Mouse (Mus musculus) forebrain, embryonic 11.5 days (tissue): Measurements from ENCODE around the gene Ldb3. TPM values are rescaled to one million over a fixed set of nuclear protein-coding genes. Genes with fewer than 3 reads are reported as not detected.

ENCODE experiments used
- ATAC-seq: fragments of 200-750 bp; cut with Nextera tagmentation; replicated peaks from 2 replicates; pipeline ENCODE4 v1.8.0; 2017; ENCODE audit warnings: moderate TSS enrichment; ENCODE audit not compliant: low FRiP score
- DNase-seq: peaks from one replicate; pipeline ENCODE4 v3.0.0-alpha.2; 2017; ENCODE audit warnings: low spot score
- H3K27ac ChIP-seq: fragments of 300-500 bp; sonication (generic); 2 replicates; pipeline ENCODE4 v1.5.1; 2014; ENCODE audit warnings: low read depth, low read length
- H3K27me3 ChIP-seq: fragments of 300-500 bp; sonication (generic); 2 replicates; pipeline ENCODE4 v1.6.1; 2014; ENCODE audit warnings: mild to moderate bottlenecking, low read length, mixed read lengths; ENCODE audit not compliant: control insufficient read depth, insufficient read depth
- H3K36me3 ChIP-seq: fragments of 300-500 bp; sonication (generic); 2 replicates; pipeline ENCODE4 v1.6.1; 2014; ENCODE audit warnings: mild to moderate bottlenecking, low read length, moderate library complexity, mixed read lengths; ENCODE audit not compliant: control insufficient read depth, insufficient read depth
- H3K4me1 ChIP-seq: fragments of 300-500 bp; sonication (generic); replicated peaks from 2 replicates; pipeline ENCODE4 v1.6.1; 2014; ENCODE audit warnings: low read length, mixed read lengths; ENCODE audit not compliant: control insufficient read depth, insufficient read depth
- H3K4me2 ChIP-seq: fragments of 300-500 bp; sonication (generic); 2 replicates; pipeline ENCODE4 v1.6.1; 2014; ENCODE audit warnings: low read depth, mild to moderate bottlenecking, low read length, moderate library complexity, mixed read lengths; ENCODE audit not compliant: severe bottlenecking
- H3K4me3 ChIP-seq: fragments of 300-500 bp; sonication (generic); 2 replicates; pipeline ENCODE4 v1.5.1; 2014; ENCODE audit warnings: low read depth, low read length
- H3K9ac ChIP-seq: fragments of 300-500 bp; sonication (generic); 2 replicates; pipeline ENCODE4 v1.6.1; 2014; ENCODE audit warnings: low read length
- H3K9me3 ChIP-seq: fragments of 300-500 bp; sonication (generic); 2 replicates; pipeline ENCODE4 v1.6.1; 2016; ENCODE audit warnings: low read length, mixed read lengths; ENCODE audit not compliant: control insufficient read depth
- WGBS: fragments of 180-500 bp; shearing (Covaris S2); extraction: QIAGEN DNeasy Blood & Tissue Kit; methylation state at CpG from one replicate; pipeline ENCODE4 v1.1.7; 2014; 5-methylcytosine and 5-hydroxymethylcytosine counted together
- polyA plus RNA-seq: library from polyadenylated mRNA; unstranded; fragments of >200 nt; fragmentation: Nextera tagmentation; extraction: Ambion mirVana; gene quantifications from 2 replicates; pipeline ENCODE4 v1.2.1, GENCODE M21; 2014

The Ldb3 gene
- not detected in 2 replicates for polyA plus RNA-seq

- Histone ChIP-seq H3K4me2 (no peak within 1 kb of the TSS), H3K9ac (no peak within 1 kb of the TSS), H3K36me3 (no peaks in the 10 kb centered on the region), H3K27ac (no peak within 1 kb of the TSS), H3K4me1 (no peaks in the 10 kb centered on the region), H3K4me3 (no peak within 1 kb of the TSS), H3K27me3 (no peaks in the 10 kb centered on the region), H3K9me3 (no peaks in the 10 kb centered on the region)
- no peak for ATAC-seq
- WGBS: 75% methylated on average over 8 of the region's 8 CpGs
- no peak for DNase-seq
Measured at GRCm38 (mm10) chr14:34588498-34588897, at the start of gene Ldb3. TSS of gene Ldb3 (minus strand) at chr14:34588682.

GRCm38 (mm10) chr14:34635721-34636120, 47.2 kb upstream of the Ldb3 start:
- WGBS: 87% methylated on average over 6 of the region's 6 CpGs
- H3K4me3 ChIP-seq: no peak overlapping the region
- no peak overlapping the region for H3K9ac ChIP-seq
- no peak for ATAC-seq
- H3K4me2 ChIP-seq: no peak overlapping the region
- H3K9me3 ChIP-seq: no peaks in the 10 kb centered on the region
- no peaks in the 10 kb centered on the region for H3K27me3 ChIP-seq
- no peaks in the 10 kb centered on the region for H3K36me3 ChIP-seq
- no peak overlapping the region for H3K27ac ChIP-seq
- no peaks in the 10 kb centered on the region for H3K4me1 ChIP-seq
- no peak for DNase-seq

GRCm38 (mm10) chr14:34635192-34635591, 46.7 kb upstream of the Ldb3 start:
- no peak overlapping the region for H3K4me2 ChIP-seq

GRCm38 (mm10) chr14:34632722-34633448, 44.4 kb upstream of the Ldb3 start:
- ATAC-seq: no peak
- whole genome bisulfite sequencing: 77% methylated on average over 10 of the region's 10 CpGs

More at GRCm38 (mm10) chr14:34635192-34635591, 46.7 kb upstream of the Ldb3 start:
- H3K27me3 ChIP-seq: no peaks in the 10 kb centered on the region
- no peaks in the 10 kb centered on the region for H3K9me3 ChIP-seq
- 44% methylated on average over 7 of the region's 7 CpGs for WGBS
- no peak overlapping the region for H3K4me3 ChIP-seq
- H3K27ac ChIP-seq: no peak overlapping the region
- no peak for DNase-seq
- ATAC-seq: no peak
- no peaks in the 10 kb centered on the region for H3K4me1 ChIP-seq
- no peaks in the 10 kb centered on the region for H3K36me3 ChIP-seq
- H3K9ac ChIP-seq: no peak overlapping the region

DNA sequence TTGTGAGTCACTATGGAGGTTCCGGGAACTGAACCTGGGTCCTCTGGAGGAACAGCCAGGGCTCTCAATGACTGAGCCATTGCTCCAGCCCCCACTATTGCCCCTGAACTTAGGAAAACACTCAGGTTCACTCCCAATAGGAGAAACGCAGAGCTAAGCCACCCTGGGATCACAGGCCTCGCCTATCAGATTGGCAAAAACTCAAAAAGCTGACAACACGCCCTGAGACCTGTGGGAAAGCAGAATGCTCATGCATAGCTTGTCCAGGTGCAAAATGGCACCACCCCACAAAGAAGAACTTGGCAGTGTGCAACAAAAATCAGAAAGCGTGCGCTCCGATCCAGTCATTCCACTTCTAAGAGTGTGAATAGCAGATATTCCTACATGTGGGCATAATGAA, 38.3 kb upstream of the Ldb3 start:
- Histone ChIP-seq H3K9ac (no peak overlapping the region), H3K36me3 (no peaks in the 10 kb centered on the region), H3K4me2 (no peak overlapping the region), H3K9me3 (no peaks in the 10 kb centered on the region), H3K4me1 (no peaks in the 10 kb centered on the region), H3K27ac (no peak overlapping the region), H3K27me3 (no peaks in the 10 kb centered on the region), H3K4me3 (no peak overlapping the region)
- DNase-seq (no peak), ATAC-seq (no peak)
- WGBS: 91% methylated on average over 7 of the region's 7 CpGs

More at GRCm38 (mm10) chr14:34632722-34633448, 44.4 kb upstream of the Ldb3 start:
- Histone ChIP-seq H3K4me3 (no peak overlapping the region), H3K9me3 (no peaks in the 10 kb centered on the region), H3K4me1 (no peaks in the 10 kb centered on the region), H3K27ac (no peak overlapping the region), H3K4me2 (no peak overlapping the region), H3K36me3 (no peaks in the 10 kb centered on the region), H3K9ac (no peak overlapping the region), H3K27me3 (no peaks in the 10 kb centered on the region)
- no peak for DNase-seq

- DNase-seq (no peak), ATAC-seq (no peak)
- H3K27ac ChIP-seq: no peak overlapping the region
- 89% methylated on average over 16 of the region's 16 CpGs for WGBS
- H3K9me3 ChIP-seq: no peaks in the 10 kb centered on the region
- H3K4me3 ChIP-seq: no peak overlapping the region
- no peaks in the 10 kb centered on the region for H3K36me3 ChIP-seq
- H3K4me2 ChIP-seq: no peak overlapping the region
- H3K27me3 ChIP-seq: no peaks in the 10 kb centered on the region
- no peaks in the 10 kb centered on the region for H3K4me1 ChIP-seq
- H3K9ac ChIP-seq: no peak overlapping the region
Measured at GRCm38 (mm10) chr14:34623531-34624210, 35.2 kb upstream of the Ldb3 start.

DNA sequence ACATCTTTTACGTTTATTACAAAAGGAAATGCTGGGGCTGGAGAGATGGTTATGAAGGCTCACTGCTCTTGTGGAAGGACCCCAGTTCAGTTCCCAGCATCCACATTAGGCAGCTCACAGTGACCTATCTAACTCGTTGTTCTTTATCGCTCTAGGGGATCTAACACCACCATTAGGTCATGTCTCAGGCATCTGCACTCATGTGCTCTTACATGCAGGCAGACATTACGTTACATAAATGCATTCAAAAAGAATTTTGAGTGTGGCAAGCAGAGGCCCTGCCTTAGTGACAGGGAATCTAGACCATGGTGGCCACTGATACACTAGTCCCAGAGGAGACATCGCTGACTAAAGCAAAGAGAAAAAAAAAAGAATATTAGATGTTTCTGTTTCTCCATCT, 34.6 kb upstream of the Ldb3 start:
- Histone ChIP-seq H3K27ac (no peak overlapping the region), H3K27me3 (no peaks in the 10 kb centered on the region), H3K9ac (no peak overlapping the region), H3K9me3 (no peaks in the 10 kb centered on the region), H3K4me1 (no peaks in the 10 kb centered on the region), H3K4me2 (no peak overlapping the region), H3K4me3 (no peak overlapping the region), H3K36me3 (no peaks in the 10 kb centered on the region)
- ATAC-seq: no peak
- WGBS: 90% methylated on average over 5 of the region's 5 CpGs
- DNase-seq: no peak

DNA sequence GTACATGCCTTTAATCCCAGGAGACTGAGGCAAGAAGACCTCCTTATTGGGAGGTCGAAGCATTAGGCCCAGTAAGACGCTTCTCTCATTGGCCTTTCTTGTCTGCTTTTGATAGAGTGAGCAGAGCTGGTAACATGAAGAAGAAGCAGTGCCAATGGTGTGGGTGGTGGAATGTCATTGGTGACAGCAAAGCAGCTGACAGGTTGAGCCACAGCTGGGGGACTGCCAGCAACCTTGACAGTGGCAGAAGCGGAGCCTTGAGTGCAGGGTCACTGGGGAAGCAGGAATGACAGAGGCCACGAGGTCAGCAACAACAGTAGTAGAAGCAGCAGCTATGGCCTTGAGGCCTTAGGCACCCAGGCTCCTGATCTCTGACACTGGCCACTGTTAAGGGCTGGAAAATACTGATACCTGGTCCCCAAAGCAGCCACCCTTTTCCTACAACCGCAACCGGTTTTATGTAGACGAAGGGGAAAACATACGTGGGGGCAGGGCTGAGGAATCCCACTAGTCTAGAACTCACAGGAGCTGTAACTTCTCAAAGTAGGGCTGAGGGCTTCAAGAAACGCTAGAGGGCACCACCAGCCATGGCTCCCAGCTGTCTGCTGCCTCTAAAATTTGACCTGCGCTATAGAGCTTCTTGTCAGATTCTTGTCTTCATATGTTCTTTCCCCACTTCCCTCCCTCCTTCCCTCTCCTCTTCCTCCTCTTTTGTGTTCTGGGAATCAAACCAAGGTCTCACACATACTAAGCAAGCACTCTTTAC, 32.3 kb upstream of the Ldb3 start:
- WGBS: 36% methylated on average over 10 of the region's 10 CpGs
- H3K9ac ChIP-seq: no peak overlapping the region
- no peak overlapping the region for H3K27ac ChIP-seq
- no peak for DNase-seq
- no peak overlapping the region for H3K4me3 ChIP-seq
- ATAC-seq: no peak
- H3K27me3 ChIP-seq: 0 out of 2 replicates have a peak, but pooled peaks cover under 1% of the 10 kb centered on the region
- no peaks in the 10 kb centered on the region for H3K4me1 ChIP-seq
- no peak overlapping the region for H3K4me2 ChIP-seq
- no peaks in the 10 kb centered on the region for H3K36me3 ChIP-seq
- no peaks in the 10 kb centered on the region for H3K9me3 ChIP-seq
